Mouse (Mus musculus): ENCODE results near the gene Galnt9. TPM values are rescaled to one million over a fixed set of nuclear protein-coding genes. Genes with fewer than 3 reads are reported as not detected.

Gene Galnt9
- polyA plus RNA-seq, 1 experiment from 2014 or later: 0.09 TPM

- Histone ChIP-seq H3K9me3 (no peaks in the 10 kb centered on the region), H3K4me3 (replicated peaks) (no peak overlapping the region), H3K27ac (no peak overlapping the region), H3K36me3 (no peaks in the 10 kb centered on the region), H3K4me1 (replicated peaks) (no peaks in the 10 kb centered on the region), H3K27me3 (no peaks in the 10 kb centered on the region), H3K4me2 (no peak overlapping the region), H3K9ac (replicated peaks) (no peak overlapping the region)
- WGBS: 88% methylated on average over 6 of the region's 6 CpGs
- ATAC-seq (ENCODE audit: insufficient number of reproducible peaks, insufficient read depth, low FRiP score, low TSS enrichment, low read depth): no peak
Measured at GRCm38 (mm10) chr5:110510357-110510756, 33.8 kb upstream of the Galnt9 start.

- ATAC-seq (ENCODE audit: insufficient number of reproducible peaks, insufficient read depth, low FRiP score, low TSS enrichment, low read depth): no peak
- no peaks in the 10 kb centered on the region for H3K36me3 ChIP-seq
- H3K4me2 ChIP-seq: no peak overlapping the region
- no peak overlapping the region for H3K27ac ChIP-seq
- no peak overlapping the region for H3K4me3 ChIP-seq (replicated peaks)
- 61% methylated on average over 4 of the region's 4 CpGs for WGBS
- H3K4me1 ChIP-seq (replicated peaks): no peaks in the 10 kb centered on the region
- H3K9me3 ChIP-seq: no peaks in the 10 kb centered on the region
- H3K27me3 ChIP-seq: peaks cover 13% of the 10 kb centered on the region
- no peak overlapping the region for H3K9ac ChIP-seq (replicated peaks)
Measured at GRCm38 (mm10) chr5:110513791-110514190, 30.4 kb upstream of the Galnt9 start.

GRCm38 (mm10) chr5:110514694-110515093 lies 29.5 kb upstream of the Galnt9 start:
- ATAC-seq (ENCODE audit: insufficient number of reproducible peaks, insufficient read depth, low FRiP score, low TSS enrichment, low read depth): no peak
- Histone ChIP-seq H3K27ac (no peak overlapping the region), H3K9ac (replicated peaks) (no peak overlapping the region), H3K4me3 (replicated peaks) (no peak overlapping the region), H3K4me1 (replicated peaks) (no peaks in the 10 kb centered on the region), H3K27me3 (peaks cover 15% of the 10 kb centered on the region), H3K4me2 (no peak overlapping the region), H3K36me3 (no peaks in the 10 kb centered on the region), H3K9me3 (no peaks in the 10 kb centered on the region)
- 83% methylated on average over 3 of the region's 3 CpGs for WGBS

GRCm38 (mm10) chr5:110516390-110516789 lies 27.8 kb upstream of the Galnt9 start:
- H3K36me3 ChIP-seq: no peaks in the 10 kb centered on the region
- no peaks in the 10 kb centered on the region for H3K4me1 ChIP-seq (replicated peaks)
- ATAC-seq (ENCODE audit: insufficient number of reproducible peaks, insufficient read depth, low FRiP score, low TSS enrichment, low read depth): no peak
- no peak overlapping the region for H3K4me3 ChIP-seq (replicated peaks)
- H3K9me3 ChIP-seq: no peaks in the 10 kb centered on the region
- WGBS: 73% methylated on average over 4 of the region's 4 CpGs
- H3K9ac ChIP-seq (replicated peaks): no peak overlapping the region
- H3K27ac ChIP-seq: no peak overlapping the region
- no peak overlapping the region for H3K4me2 ChIP-seq
- H3K27me3 ChIP-seq: peaks cover 15% of the 10 kb centered on the region

- H3K9ac ChIP-seq (replicated peaks): no peak overlapping the region
- no peaks in the 10 kb centered on the region for H3K4me1 ChIP-seq (replicated peaks)
- WGBS: 50% methylated on average over 14 of the region's 14 CpGs
- H3K27ac ChIP-seq: no peak overlapping the region
- no peak for ATAC-seq (ENCODE audit: insufficient number of reproducible peaks, insufficient read depth, low FRiP score, low TSS enrichment, low read depth)
- no peak overlapping the region for H3K4me2 ChIP-seq
- no peaks in the 10 kb centered on the region for H3K36me3 ChIP-seq
- no peaks in the 10 kb centered on the region for H3K9me3 ChIP-seq
- peaks cover 15% of the 10 kb centered on the region for H3K27me3 ChIP-seq
- no peak overlapping the region for H3K4me3 ChIP-seq (replicated peaks)
Measured at GRCm38 (mm10) chr5:110518086-110518783, 25.9 kb upstream of the Galnt9 start.

GRCm38 (mm10) chr5:110520974-110521373 lies 23.2 kb upstream of the Galnt9 start:
- no peak overlapping the region for H3K9ac ChIP-seq (replicated peaks)
- H3K36me3 ChIP-seq: no peaks in the 10 kb centered on the region
- H3K4me2 ChIP-seq: no peak overlapping the region
- no peak overlapping the region for H3K4me3 ChIP-seq (replicated peaks)
- H3K27ac ChIP-seq: no peak overlapping the region
- H3K9me3 ChIP-seq: no peaks in the 10 kb centered on the region
- no peaks in the 10 kb centered on the region for H3K4me1 ChIP-seq (replicated peaks)
- 87% methylated on average over 4 of the region's 4 CpGs for WGBS
- peaks cover 15% of the 10 kb centered on the region for H3K27me3 ChIP-seq
- no peak for ATAC-seq (ENCODE audit: insufficient number of reproducible peaks, insufficient read depth, low FRiP score, low TSS enrichment, low read depth)

- Histone ChIP-seq H3K4me3 (replicated peaks) (no peak overlapping the region), H3K9me3 (no peaks in the 10 kb centered on the region), H3K27ac (no peak overlapping the region), H3K4me2 (no peak overlapping the region), H3K4me1 (replicated peaks) (no peaks in the 10 kb centered on the region), H3K9ac (replicated peaks) (no peak overlapping the region), H3K27me3 (peaks cover 10% of the 10 kb centered on the region; the same call in 1 of the 2 replicates), H3K36me3 (no peaks in the 10 kb centered on the region)
- WGBS: 72% methylated on average over 7 of the region's 7 CpGs
- no peak for ATAC-seq (ENCODE audit: insufficient number of reproducible peaks, insufficient read depth, low FRiP score, low TSS enrichment, low read depth)
Measured at GRCm38 (mm10) chr5:110521822-110522221, 22.3 kb upstream of the Galnt9 start.

- Histone ChIP-seq H3K4me2 (no peak overlapping the region), H3K4me1 (replicated peaks) (no peaks in the 10 kb centered on the region), H3K36me3 (no peaks in the 10 kb centered on the region), H3K9ac (replicated peaks) (no peak overlapping the region), H3K9me3 (no peaks in the 10 kb centered on the region), H3K27me3 (peaks cover 7% of the 10 kb centered on the region; the same call in 1 of the 2 replicates), H3K27ac (no peak overlapping the region), H3K4me3 (replicated peaks) (no peak overlapping the region)
- no peak for ATAC-seq (ENCODE audit: insufficient number of reproducible peaks, insufficient read depth, low FRiP score, low TSS enrichment, low read depth)
- 85% methylated on average over 4 of the region's 4 CpGs for WGBS
Measured at GRCm38 (mm10) chr5:110523296-110523695, 20.9 kb upstream of the Galnt9 start.

- Histone ChIP-seq H3K9ac (replicated peaks) (no peak overlapping the region), H3K36me3 (no peaks in the 10 kb centered on the region), H3K9me3 (no peaks in the 10 kb centered on the region), H3K4me3 (replicated peaks) (no peak overlapping the region), H3K4me2 (no peak overlapping the region), H3K27me3 (no peaks in the 10 kb centered on the region), H3K4me1 (replicated peaks) (no peaks in the 10 kb centered on the region), H3K27ac (no peak overlapping the region)
- ATAC-seq (ENCODE audit: insufficient number of reproducible peaks, insufficient read depth, low FRiP score, low TSS enrichment, low read depth): no peak
- WGBS: 77% methylated on average over 6 of the region's 6 CpGs
Measured at GRCm38 (mm10) chr5:110525701-110526100, 18.5 kb upstream of the Galnt9 start.

- Histone ChIP-seq H3K27me3 (no peaks in the 10 kb centered on the region), H3K9me3 (no peaks in the 10 kb centered on the region), H3K4me1 (replicated peaks) (no peaks in the 10 kb centered on the region), H3K4me3 (replicated peaks) (no peak overlapping the region), H3K27ac (no peak overlapping the region), H3K36me3 (no peaks in the 10 kb centered on the region), H3K9ac (replicated peaks) (no peak overlapping the region), H3K4me2 (no peak overlapping the region)
- no peak for ATAC-seq (ENCODE audit: insufficient number of reproducible peaks, insufficient read depth, low FRiP score, low TSS enrichment, low read depth)
- 77% methylated on average over 4 of the region's 4 CpGs for WGBS
Measured at GRCm38 (mm10) chr5:110526556-110526955, 17.6 kb upstream of the Galnt9 start.

- no peaks in the 10 kb centered on the region for H3K4me1 ChIP-seq (replicated peaks)
- H3K27ac ChIP-seq: no peak overlapping the region
- H3K4me3 ChIP-seq (replicated peaks): no peak overlapping the region
- 62% methylated on average over 4 of the region's 4 CpGs for WGBS
- H3K27me3 ChIP-seq: peaks cover 3% of the 10 kb centered on the region; the same call in 1 of the 2 replicates
- no peak overlapping the region for H3K9ac ChIP-seq (replicated peaks)
- no peak for ATAC-seq (ENCODE audit: insufficient number of reproducible peaks, insufficient read depth, low FRiP score, low TSS enrichment, low read depth)
- H3K36me3 ChIP-seq: no peaks in the 10 kb centered on the region
- no peak overlapping the region for H3K4me2 ChIP-seq
- 0 out of 2 replicates have a peak, but pooled peaks cover 4% of the 10 kb centered on the region for H3K9me3 ChIP-seq
Measured at GRCm38 (mm10) chr5:110531091-110531490, 13.1 kb upstream of the Galnt9 start.

GRCm38 (mm10) chr5:110534402-110534801 lies 9.8 kb upstream of the Galnt9 start:
- Histone ChIP-seq H3K4me3 (replicated peaks) (no peak overlapping the region), H3K9ac (replicated peaks) (no peak overlapping the region), H3K4me1 (replicated peaks) (no peaks in the 10 kb centered on the region), H3K9me3 (0 out of 2 replicates have a peak, but pooled peaks cover 4% of the 10 kb centered on the region), H3K27ac (no peak overlapping the region), H3K27me3 (peaks cover 7% of the 10 kb centered on the region; the same call in 1 of the 2 replicates), H3K36me3 (no peaks in the 10 kb centered on the region), H3K4me2 (no peak overlapping the region)
- ATAC-seq (ENCODE audit: insufficient number of reproducible peaks, insufficient read depth, low FRiP score, low TSS enrichment, low read depth): no peak
- 56% methylated on average over 1 of the region's 1 CpGs for WGBS
